Mouse (Mus musculus) cerebellum, postnatal 25 days (tissue): ENCODE measurements around the gene Trappc10.
"Not testable (repeated sequence)": the region's sequence is repeated elsewhere in the genome, so short reads cannot be mapped to it uniquely, and the experiment has no call there.

Experiments used
- DNase-seq, 2 experiments: peaks; one replicate each; pipeline ENCODE4 v3.0.0; 2021; ENCODE audit warnings: mixed read lengths in 2 of 2

The Trappc10 gene

DNA sequence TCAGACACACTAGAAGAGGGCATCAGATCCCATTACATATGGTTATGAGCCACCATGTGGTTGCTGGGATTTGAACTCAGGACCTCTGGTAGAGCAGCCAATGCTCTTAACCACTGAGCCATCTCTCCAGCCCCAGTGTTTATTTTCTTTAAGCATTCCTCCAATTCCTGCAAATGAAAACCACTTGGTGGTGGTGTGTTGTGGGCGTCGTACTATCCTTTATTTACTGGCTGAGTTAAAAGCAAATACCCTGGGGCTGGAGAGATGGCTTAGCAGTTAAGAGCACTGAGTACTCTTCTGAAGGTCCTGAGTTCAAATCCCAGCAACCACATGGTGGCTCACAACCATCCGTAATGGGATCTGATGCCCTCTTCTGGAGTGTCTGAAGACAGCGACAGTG lies 58.4 kb downstream of the Trappc10 start:
- DNase-seq = not testable (repeated sequence)

DNA sequence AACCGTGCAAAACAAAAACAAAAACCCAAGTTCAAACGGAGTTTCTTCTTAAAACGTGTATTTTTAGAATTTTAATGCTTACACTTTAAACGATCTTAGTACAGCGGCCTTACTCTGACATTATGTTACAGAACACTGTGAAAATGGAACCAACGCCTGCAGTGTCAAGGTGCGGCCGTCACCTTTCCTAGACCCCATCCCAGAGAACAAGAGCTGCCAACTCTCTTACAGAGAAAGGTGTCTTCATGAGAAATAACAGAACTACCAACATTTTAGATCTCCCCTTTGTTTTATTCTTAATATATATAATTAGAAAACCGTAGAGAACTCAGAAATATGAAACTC lies 59.1 kb downstream of the Trappc10 start:
- DNase-seq = no peak

DNA sequence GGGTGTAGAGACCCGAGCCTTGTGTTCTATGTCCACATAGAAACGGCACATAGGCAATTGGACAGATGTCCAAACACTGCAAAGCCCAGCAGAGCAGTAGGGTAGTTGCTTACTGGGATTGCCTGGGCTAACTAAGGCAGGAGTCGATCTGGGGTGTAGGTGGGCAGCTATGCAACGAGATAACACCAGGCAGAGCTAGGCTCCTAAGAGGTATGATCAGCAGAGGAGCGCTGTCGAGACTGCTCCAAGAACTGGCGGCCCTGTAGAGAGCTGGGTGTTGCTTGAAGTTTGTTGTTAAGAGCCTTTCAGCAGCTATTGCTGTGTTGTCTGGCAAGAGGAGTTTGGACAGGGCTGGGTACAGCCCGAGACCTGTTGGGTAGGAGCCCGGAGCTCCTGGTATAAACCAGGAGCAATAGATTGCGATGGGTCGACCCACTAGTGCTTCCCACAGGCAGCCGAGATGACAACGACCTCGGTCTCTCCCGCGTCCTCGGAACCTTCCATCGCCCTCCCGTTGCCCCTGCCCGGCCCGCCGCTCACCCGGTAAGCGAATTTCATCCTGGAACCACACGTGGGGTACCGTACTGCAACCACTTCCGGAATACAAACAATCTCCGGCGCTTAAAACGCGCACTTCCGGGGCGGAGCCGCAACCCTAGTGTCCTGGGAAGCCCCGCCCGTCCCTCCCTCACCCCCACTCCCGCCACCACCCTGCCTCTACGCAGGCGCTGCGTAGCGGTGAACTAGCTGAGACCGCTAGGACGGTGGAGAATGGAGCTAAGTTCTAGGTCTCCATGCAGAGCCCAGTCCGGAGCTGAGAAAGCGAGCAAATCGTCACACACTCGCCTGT lies 59.7 kb downstream of the Trappc10 start, which contains the start of gene Pwp2:
TSS of gene Pwp2 (minus strand) at position 619 of the 850 bp plus-strand sequence.
- DNase-seq = peak; percentile 90 to 94

GRCm38 (mm10) chr10:78183577-78183976 lies 60.9 kb downstream of the Trappc10 start:
- DNase-seq = no peak

DNA sequence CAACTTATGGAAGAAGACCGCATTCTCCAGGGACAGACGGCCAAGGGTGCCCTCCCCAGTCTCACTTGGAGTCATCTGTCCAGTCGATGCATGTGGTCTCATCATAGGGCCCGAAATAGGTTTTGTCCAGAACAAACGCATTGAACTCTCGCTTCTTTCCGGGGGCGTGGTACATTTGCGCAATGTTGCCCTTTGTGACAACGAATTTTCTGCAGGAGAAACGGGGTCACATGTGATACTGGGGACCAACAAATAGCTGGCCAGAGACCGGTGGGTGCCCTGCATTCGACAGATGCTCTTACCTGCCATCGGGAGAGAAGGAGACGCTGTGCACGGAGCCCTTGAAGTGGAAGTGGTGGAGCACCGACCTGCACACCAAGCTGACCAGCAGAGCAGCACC lies 62.1 kb downstream of the Trappc10 start:
- DNase-seq = no peak

GRCm38 (mm10) chr10:78174474-78174873 lies 70.0 kb downstream of the Trappc10 start:
- DNase-seq = no peak

DNA sequence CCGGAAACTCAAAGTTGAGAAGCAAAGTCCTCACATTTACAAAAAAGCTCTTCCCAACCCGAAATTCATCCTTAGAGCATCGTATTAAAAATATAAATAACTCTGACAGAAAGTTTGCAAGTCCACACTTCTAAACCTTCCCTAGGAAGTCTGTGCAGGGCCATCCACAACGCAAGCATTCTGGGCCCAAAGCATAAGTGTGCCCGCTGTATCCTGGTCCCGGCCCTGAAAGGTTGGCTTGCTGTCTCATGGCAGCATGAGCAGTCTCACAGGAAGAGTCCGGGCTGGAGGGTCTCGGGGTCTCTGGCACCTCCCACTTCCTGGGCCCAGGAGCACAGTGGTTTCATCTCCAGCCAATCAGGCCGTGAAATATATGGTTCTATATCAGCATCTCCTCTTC lies 72.9 kb downstream of the Trappc10 start:
- DNase-seq = no peak

DNA sequence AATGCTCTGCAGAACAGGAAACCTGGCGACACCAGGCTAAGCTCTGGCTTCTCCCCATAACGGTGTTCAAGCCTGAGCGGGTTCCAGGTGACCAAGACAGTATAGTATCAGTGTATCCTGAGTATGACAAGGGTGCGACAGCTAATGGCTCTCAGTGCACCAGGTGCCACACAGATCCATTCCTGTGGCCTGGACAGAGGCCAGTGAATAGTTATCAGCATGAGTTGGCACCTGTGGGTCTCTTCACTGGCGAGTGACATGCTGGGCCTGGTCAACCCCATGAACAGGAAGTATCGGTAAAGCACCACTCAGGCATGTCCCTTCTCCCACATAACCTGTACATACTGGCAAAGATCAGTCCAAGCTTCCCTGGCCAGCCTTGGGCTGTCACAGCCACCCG lies 73.4 kb downstream of the Trappc10 start:
- DNase-seq = no peak

DNA sequence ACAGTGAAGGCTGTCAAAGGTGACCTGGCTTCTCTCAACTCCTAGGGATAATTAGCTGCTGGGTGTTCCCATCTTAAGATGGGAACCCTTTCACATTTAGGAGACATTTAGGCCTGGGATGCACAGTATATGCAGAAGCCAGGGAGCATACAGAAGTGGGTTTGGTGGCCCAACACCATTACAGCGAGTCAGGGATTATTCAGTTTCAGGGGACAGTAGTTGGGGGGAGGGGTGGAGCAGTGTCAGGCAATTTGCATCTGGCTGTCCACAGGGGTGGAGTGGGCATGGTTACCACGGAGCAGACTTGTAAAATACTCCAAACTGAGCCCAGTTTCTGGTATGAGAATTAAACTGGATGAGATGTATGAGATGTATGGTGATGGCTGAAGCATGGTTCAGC lies 74.0 kb downstream of the Trappc10 start:
- DNase-seq = no peak

GRCm38 (mm10) chr10:78169281-78170042 lies 75.0 kb downstream of the Trappc10 start, which contains the start of gene D10Jhu81e:
D10Jhu81e (minus strand) TSS chr10:78169782.
- DNase-seq = peak; percentile 100

- no peak for DNase-seq
Measured at GRCm38 (mm10) chr10:78168792-78169191, 75.6 kb downstream of the Trappc10 start.

DNA sequence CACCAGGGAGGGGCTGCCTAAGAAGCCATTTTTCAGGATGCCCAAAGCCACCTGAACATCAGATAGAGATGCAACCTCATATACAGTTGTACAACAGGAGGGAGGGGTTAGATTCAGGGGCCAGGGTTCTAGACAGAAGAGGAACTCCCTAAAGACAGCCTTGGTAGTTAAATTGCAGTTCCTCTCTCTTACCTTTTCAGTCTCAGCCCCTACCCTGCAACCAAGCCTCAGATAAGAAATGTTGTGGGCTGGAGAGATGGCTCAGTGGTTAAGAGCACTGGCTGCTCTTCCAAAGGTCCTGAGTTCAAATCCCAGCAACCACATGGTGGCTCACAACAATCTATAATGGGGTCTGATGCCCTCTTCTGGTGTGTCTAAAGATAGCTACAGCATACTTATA lies 76.7 kb downstream of the Trappc10 start:
- no peak for DNase-seq

DNA sequence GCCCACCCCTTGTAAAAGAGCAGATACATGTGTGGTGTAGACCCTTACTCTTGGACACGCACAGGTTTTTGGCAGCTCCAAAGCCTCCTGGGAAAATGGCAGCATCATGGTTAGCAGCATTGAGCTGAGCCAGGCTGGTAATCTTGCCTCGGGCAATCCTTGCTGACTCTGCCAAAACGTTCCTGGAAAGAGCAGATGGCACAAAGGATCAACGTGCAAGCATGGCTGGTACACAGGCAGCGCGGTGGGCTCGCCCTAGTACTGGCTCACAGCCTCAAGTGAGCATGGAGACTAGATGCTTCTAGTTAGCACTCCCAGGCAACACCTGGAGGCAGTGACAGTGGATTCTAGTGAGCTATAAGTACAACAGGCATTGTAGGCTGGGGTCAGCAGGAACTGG lies 77.1 kb downstream of the Trappc10 start:
- DNase-seq = peak; percentile 62 to 69

- DNase-seq = peak; percentile 55 to 56
Measured at GRCm38 (mm10) chr10:78165256-78166005, 79.0 kb downstream of the Trappc10 start.

DNA sequence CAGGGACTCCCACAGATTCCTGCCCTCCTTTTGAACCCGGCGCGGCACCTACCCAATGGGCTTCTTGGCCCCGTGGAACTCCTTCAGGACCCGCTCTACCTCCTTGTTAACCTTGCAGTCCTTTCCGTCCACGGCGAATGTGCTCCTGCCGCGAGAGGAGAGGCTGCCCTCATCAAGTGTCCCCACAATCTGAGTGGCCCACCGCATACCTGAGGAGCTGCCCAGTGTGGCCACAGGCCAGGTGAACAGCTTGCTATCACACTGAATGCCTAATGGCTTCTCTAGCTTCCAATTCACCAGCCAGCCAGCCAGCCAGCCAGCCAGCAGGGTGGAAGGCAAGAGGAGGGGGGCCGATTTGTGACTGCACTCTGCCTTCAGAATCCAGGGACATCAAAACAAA lies 79.7 kb downstream of the Trappc10 start:
- peak; percentile 83 to 87 for DNase-seq

GRCm38 (mm10) chr10:78163923-78164322 lies 80.5 kb downstream of the Trappc10 start:
- peak; percentile 71 to 83 for DNase-seq

- no peak for DNase-seq
Measured at GRCm38 (mm10) chr10:78163241-78163640, 81.2 kb downstream of the Trappc10 start.

GRCm38 (mm10) chr10:78162646-78163045 lies 81.8 kb downstream of the Trappc10 start:
- no peak for DNase-seq

DNA sequence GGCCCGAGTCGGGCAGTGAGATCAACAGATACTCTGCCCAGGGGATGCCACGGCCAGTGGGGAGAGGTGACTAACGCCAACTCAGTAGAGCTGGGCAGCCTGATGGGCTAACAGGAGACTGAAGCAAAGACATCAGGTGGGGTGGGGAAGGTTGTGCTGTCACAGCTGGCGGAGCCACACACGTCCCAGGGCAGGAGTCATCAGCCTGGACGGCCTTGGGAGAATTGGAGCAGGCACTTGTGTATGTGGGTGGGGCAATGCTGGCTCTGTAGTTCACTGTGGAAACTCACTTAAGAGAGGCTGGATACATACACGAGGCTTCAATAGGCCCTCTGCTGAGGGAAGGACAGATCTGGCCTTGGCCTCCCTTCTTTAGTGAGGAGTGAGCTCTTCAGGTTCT lies 83.3 kb downstream of the Trappc10 start:
- no peak for DNase-seq

GRCm38 (mm10) chr10:78160369-78161095 lies 83.9 kb downstream of the Trappc10 start:
- no peak for DNase-seq

DNA sequence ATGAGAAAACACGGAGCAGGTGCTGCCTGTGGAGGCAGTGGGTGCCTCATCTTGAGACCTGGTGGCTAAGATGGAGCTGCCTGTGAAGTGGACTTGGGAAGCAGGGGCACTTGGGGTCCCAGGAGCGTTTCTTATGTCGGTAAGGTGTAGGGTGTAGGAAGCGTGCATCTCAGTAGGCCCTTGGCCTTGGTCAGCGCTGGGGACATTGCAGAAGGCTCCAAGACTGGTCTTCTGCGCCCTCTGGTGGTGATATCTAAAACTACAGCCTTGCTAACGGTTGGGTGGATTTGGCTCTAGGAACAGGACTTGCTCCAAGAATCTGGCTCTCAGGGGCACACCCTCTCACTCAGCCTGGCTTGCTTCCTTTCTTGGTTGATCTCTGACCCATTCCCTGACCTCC lies 84.5 kb downstream of the Trappc10 start:
- peak; percentile 84 to 91 for DNase-seq

GRCm38 (mm10) chr10:78159252-78159878 lies 85.1 kb downstream of the Trappc10 start:
- peak; percentile 51 to 77 for DNase-seq
